Mouse (Mus musculus) bone marrow, adult 2 months (tissue): ENCODE results near the gene Nmnat3.

Experiments
- CTCF ChIP-seq: fragments of 200-500 bp; IDR thresholded peaks from 2 replicates; pipeline ENCODE4 v1.5.1; 2011; ENCODE audit warnings: low read length, control low read depth; ENCODE audit not compliant: control insufficient read depth, insufficient read depth
- POLR2A ChIP-seq: fragments of 200-500 bp; IDR thresholded peaks from 2 replicates; pipeline ENCODE4 v1.6.1; 2011; ENCODE audit warnings: low read depth, mild to moderate bottlenecking, control low read depth, low read length, borderline replicate concordance; ENCODE audit not compliant: control insufficient read depth

- TF ChIP-seq CTCF (no peak), POLR2A (no peak)
Observed at GRCm38 (mm10) chr9:98285606-98286301, 1.5 kb upstream of the Nmnat3 start.
